Mouse (Mus musculus) G1E (cell line): ENCODE results near the gene Thy1.

Source experiments
- CTCF ChIP-seq: IDR thresholded peaks from 2 replicates; pipeline ENCODE4 v1.5.1; 2012; ENCODE audit warnings: low read depth, low read length, inconsistent platforms, mixed read lengths
- GATA1 ChIP-seq: IDR thresholded peaks from 2 replicates; pipeline ENCODE4 v1.6.1; 2012; ENCODE audit warnings: borderline replicate concordance, low read length, inconsistent platforms, mixed read lengths
- TAL1 ChIP-seq: conservative IDR thresholded peaks from 2 replicates; pipeline ENCODE4 v1.6.1; 2012; ENCODE audit warnings: low read depth, low read length, inconsistent platforms, mixed read lengths

- TF ChIP-seq GATA1 (no peak), TAL1 (no peak), CTCF (no peak)
These were observed 35.2 kb upstream of the Thy1 start for GRCm38 (mm10) chr9:44007991-44008390.
